Mouse (Mus musculus) brain, embryonic 14.5 days (tissue): ENCODE data around the gene Plcd4.

Experiments
- CTCF ChIP-seq: fragments of 200-500 bp; IDR thresholded peaks from 2 replicates; pipeline ENCODE4 v1.5.1; 2012; ENCODE audit warnings: inconsistent platforms, mild to moderate bottlenecking, moderate library complexity, borderline replicate concordance; ENCODE audit not compliant: insufficient read depth, insufficient read length; ENCODE audit errors: extremely low read depth
- POLR2A ChIP-seq: fragments of 200-500 bp; IDR thresholded peaks from 2 replicates; pipeline ENCODE4 v1.6.1; 2012; ENCODE audit warnings: mild to moderate bottlenecking, inconsistent platforms, borderline replicate concordance; ENCODE audit not compliant: poor library complexity, insufficient read depth, insufficient read length, severe bottlenecking; ENCODE audit errors: extremely low read depth

DNA sequence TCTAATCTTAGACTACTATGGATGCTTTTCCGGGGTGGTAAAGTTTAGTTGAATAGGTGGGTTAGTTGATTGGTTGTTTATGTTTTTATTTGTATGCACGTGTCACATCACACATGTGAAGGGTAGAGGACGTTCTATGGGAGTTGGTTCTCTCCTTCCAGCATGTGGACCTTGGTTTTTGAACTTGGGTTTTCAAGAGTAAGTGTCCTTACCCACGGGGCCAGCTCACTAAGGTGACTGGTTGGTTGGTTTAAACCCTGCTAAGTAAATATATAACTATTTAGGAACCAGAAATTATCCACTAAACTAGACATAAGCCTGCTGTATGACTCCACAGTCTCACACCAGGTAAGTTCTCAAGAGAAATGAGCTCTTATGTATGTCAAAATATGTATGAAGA lies 17.9 kb upstream of the Plcd4 start:
- TF ChIP-seq CTCF (no peak), POLR2A (no peak)
